In the genomic region with DNA sequence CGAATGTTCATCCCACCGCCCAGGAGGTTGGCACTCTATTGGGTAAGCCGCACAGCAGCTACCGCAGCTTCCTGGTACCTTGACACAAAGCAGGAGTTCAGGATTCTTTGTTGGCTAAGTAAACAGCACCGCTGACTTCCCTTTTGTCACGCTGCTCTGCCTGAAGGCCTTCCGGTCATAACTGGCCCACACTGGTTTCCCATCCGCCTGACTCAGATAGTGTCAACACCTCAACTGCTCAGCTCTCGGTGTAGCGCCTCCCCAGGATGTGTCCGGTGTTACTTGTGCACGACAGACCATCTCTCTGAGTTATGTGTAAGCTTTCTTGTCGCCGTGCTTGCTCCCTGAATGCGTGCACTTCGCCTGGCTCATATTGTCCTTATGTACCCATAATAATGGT, we compare ENCODE assay signal across 8 mouse cellular contexts.
DNase-seq lines count a peak whose midpoint lies in the region; ATAC-seq lines count a peak whose summit lies in the region.

No protein-coding gene starts in this region.

- peaks cover 19% of the 10 kb centered on the region for H3K27me3 ChIP-seq in midbrain, embryonic 10.5 days (ENCODE audit: low read depth, poor library complexity, severe bottlenecking)
- H3K27me3 ChIP-seq in midbrain, embryonic 13.5 days, result peaks cover 26% of the 10 kb centered on the region
- no peaks in the 10 kb centered on the region for H3K27me3 ChIP-seq in liver, embryonic 11.5 days (replicated peaks; ENCODE audit: control insufficient read depth, insufficient read depth, low read length)
- no peaks in the 10 kb centered on the region for H3K27me3 ChIP-seq in stomach, embryonic 14.5 days (ENCODE audit: control insufficient read depth, insufficient read depth, low read length)

- H3K9ac ChIP-seq in midbrain, embryonic 13.5 days (replicated peaks), result no peak overlapping the region
- H3K9ac ChIP-seq in liver, embryonic 11.5 days (ENCODE audit: low read depth, low read length), result no peak overlapping the region
- H3K9ac ChIP-seq in stomach, embryonic 14.5 days (replicated peaks; ENCODE audit: low read depth, low read length), result no peak overlapping the region

- H3K4me3 ChIP-seq in midbrain, embryonic 10.5 days, result no peak overlapping the region
- H3K4me3 ChIP-seq in midbrain, embryonic 13.5 days (replicated peaks), result no peak overlapping the region
- no peak overlapping the region for H3K4me3 ChIP-seq in liver, embryonic 11.5 days (ENCODE audit: low read depth, low read length)
- no peak overlapping the region for H3K4me3 ChIP-seq in stomach, embryonic 14.5 days (ENCODE audit: low read depth, low read length)

- no peak for ATAC-seq in midbrain, embryonic 13.5 days
- peak; percentile 94 for ATAC-seq in granulocyte monocyte progenitor cell, adult 5-6 weeks (replicated peaks; ENCODE audit: poor library complexity, severe bottlenecking)
- peak; percentile 51; the same call in 1 of the 2 replicates for ATAC-seq in liver, embryonic 11.5 days (replicated peaks; ENCODE audit: low FRiP score)
- ATAC-seq in stomach, embryonic 14.5 days (ENCODE audit: insufficient number of reproducible peaks, insufficient read depth, low FRiP score, low read depth), result peak; percentile 88
- ATAC-seq in erythroid progenitor cell, adult 5-6 weeks (replicated peaks; ENCODE audit: low FRiP score, poor library complexity, severe bottlenecking), result no peak

- H3K4me2 ChIP-seq in midbrain, embryonic 13.5 days (replicated peaks), result no peak overlapping the region
- H3K4me2 ChIP-seq in liver, embryonic 11.5 days, result no peak overlapping the region
- no peak overlapping the region for H3K4me2 ChIP-seq in stomach, embryonic 14.5 days (replicated peaks; ENCODE audit: low read depth, low read length)

- H3K9me3 ChIP-seq in midbrain, embryonic 10.5 days (replicated peaks), result no peaks in the 10 kb centered on the region
- H3K9me3 ChIP-seq in midbrain, embryonic 13.5 days, result no peaks in the 10 kb centered on the region
- H3K9me3 ChIP-seq in liver, embryonic 11.5 days (ENCODE audit: control insufficient read depth, low read length), result no peaks in the 10 kb centered on the region
- H3K9me3 ChIP-seq in stomach, embryonic 14.5 days (ENCODE audit: control insufficient read depth, low read depth, low read length), result no peaks in the 10 kb centered on the region

- WGBS in midbrain, embryonic 10.5 days, result 69% methylated on average over 16 of the region's 16 CpGs
- WGBS in midbrain, embryonic 13.5 days, result 70% methylated on average over 16 of the region's 16 CpGs
- WGBS in liver, embryonic 11.5 days, result 65% methylated on average over 16 of the region's 16 CpGs
- 57% methylated on average over 16 of the region's 16 CpGs for WGBS in stomach, embryonic 14.5 days

- peak; percentile 24 for DNase-seq in midbrain, embryonic 10.5 days (ENCODE audit: low spot score)
- DNase-seq in liver, embryonic 11.5 days (ENCODE audit: low spot score), result no peak
- DNase-seq in layer of hippocampus, adult 9-11 months, result no peak
- no peak for DNase-seq in testis, postnatal 14 days (ENCODE audit: low spot score)

- no peaks in the 10 kb centered on the region for H3K36me3 ChIP-seq in midbrain, embryonic 10.5 days
- H3K36me3 ChIP-seq in midbrain, embryonic 13.5 days, result no peaks in the 10 kb centered on the region
- no peaks in the 10 kb centered on the region for H3K36me3 ChIP-seq in liver, embryonic 11.5 days (ENCODE audit: control insufficient read depth, insufficient read depth, low read length)
- H3K36me3 ChIP-seq in stomach, embryonic 14.5 days (ENCODE audit: control insufficient read depth, insufficient read depth, low read length), result no peaks in the 10 kb centered on the region

- no peak overlapping the region; the same call in 1 of the 2 replicates for H3K27ac ChIP-seq in midbrain, embryonic 10.5 days (replicated peaks)
- no peak overlapping the region for H3K27ac ChIP-seq in midbrain, embryonic 13.5 days
- H3K27ac ChIP-seq in liver, embryonic 11.5 days (ENCODE audit: low read depth, low read length), result no peak overlapping the region; the same call in 1 of the 2 replicates
- H3K27ac ChIP-seq in stomach, embryonic 14.5 days (ENCODE audit: low read length), result peak overlapping the region; percentile 33; the same call in 1 of the 2 replicates

- peaks cover 23% of the 10 kb centered on the region for H3K4me1 ChIP-seq in midbrain, embryonic 10.5 days
- peaks cover 18% of the 10 kb centered on the region for H3K4me1 ChIP-seq in midbrain, embryonic 13.5 days (replicated peaks)
- H3K4me1 ChIP-seq in liver, embryonic 11.5 days (replicated peaks; ENCODE audit: control insufficient read depth, insufficient read depth, low read length), result no peaks in the 10 kb centered on the region
- H3K4me1 ChIP-seq in stomach, embryonic 14.5 days (ENCODE audit: control insufficient read depth, insufficient read depth, low read length), result no peaks in the 10 kb centered on the region

Comparison
In these comparisons a context has a peak if more than half of its experiments do, and no peak if none do; other contexts are left out.
1. ATAC-seq: peak in granulocyte monocyte progenitor cell, adult 5-6 weeks (single experiment), liver, embryonic 11.5 days (single experiment) and stomach, embryonic 14.5 days (single experiment); none in midbrain, embryonic 13.5 days (single experiment) and erythroid progenitor cell, adult 5-6 weeks (single experiment).